Mouse (Mus musculus) induced T-regulatory cell, adult 2 months (primary cell): Measurements from ENCODE around the gene Hes6.

Experiments used
- DNase-seq: peaks from one replicate; pipeline ENCODE4 v3.0.0-alpha.2; 2012; ENCODE audit warnings: low read depth

Hes6 gene

GRCm38 (mm10) chr1:91405406-91406169, 8.2 kb downstream of the Hes6 start:
- DNase-seq, result peak; percentile 39

GRCm38 (mm10) chr1:91404976-91405375, 8.9 kb downstream of the Hes6 start:
- no peak for DNase-seq

- DNase-seq, result peak; percentile 92
Measured at GRCm38 (mm10) chr1:91398260-91399062, 15.4 kb downstream of the Hes6 start, which contains the start of gene Ilkap. Gene Ilkap (minus strand): TSS chr1:91398815.

DNA sequence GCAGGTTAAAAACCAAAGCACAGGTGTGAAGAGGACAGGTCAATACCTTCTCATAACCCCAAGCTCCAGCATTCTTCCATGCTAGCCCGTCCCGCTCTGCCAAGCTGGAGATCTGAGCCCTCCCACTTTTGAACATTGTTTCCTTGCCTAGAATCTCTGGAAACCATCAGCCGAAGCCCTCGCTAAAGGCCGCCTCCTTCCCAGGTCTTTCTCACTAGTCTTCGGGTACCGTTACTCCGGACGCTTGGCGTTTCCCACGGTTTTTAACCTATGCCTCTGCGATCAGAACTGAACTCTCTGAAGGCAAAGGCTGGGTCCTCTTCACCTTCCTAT, 15.9 kb downstream of the Hes6 start:
- DNase-seq, result no peak

- DNase-seq, result no peak
Measured at GRCm38 (mm10) chr1:91390369-91390768, 23.5 kb downstream of the Hes6 start.

GRCm38 (mm10) chr1:91381091-91381471, 32.8 kb downstream of the Hes6 start:
- DNase-seq, result no peak

- peak; percentile 83 for DNase-seq
Measured at GRCm38 (mm10) chr1:91380453-91381090, 33.3 kb downstream of the Hes6 start.

- no peak for DNase-seq
Measured at GRCm38 (mm10) chr1:91373414-91373835, 40.4 kb downstream of the Hes6 start.

DNA sequence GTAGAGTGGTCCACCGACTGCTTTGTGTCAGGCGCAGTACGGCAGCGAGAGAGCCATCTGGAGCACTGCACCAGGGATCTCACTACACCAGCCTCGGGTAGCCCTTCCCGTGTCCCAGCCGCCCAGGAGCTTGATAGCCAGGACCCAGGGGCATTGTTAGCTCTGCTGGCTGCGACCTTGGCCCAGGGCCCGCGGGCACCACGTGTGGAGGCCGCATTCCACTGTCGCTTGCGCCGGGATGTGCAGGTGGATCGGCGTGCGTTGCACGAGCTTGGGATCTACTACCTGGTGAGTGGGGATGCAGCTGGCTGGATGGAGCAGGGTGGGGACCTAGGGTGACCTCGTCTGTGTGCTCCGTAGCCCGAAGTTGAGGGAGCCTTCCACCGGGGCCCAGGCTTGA, 43.8 kb downstream of the Hes6 start:
- no peak for DNase-seq

DNA sequence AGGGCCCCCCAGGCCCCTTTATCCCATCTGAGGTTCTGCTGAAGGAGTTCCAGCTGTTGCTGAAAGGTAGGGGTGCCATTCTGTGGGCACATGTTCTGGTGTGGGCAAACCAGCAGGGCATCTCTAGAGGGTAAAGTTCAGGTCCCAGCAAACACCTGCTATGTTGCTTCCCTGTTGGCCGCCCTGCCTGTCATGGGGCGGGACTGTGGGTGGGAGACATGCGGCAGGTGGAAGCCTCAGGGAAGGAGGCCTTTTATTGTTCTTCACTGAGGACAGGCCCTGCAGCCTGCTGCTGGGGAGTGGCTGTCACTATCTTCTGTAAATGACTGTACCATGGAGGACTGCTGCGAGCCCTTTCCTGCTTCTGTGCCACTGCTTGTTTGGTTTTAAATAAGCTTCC, 44.4 kb downstream of the Hes6 start:
- no peak for DNase-seq

DNA sequence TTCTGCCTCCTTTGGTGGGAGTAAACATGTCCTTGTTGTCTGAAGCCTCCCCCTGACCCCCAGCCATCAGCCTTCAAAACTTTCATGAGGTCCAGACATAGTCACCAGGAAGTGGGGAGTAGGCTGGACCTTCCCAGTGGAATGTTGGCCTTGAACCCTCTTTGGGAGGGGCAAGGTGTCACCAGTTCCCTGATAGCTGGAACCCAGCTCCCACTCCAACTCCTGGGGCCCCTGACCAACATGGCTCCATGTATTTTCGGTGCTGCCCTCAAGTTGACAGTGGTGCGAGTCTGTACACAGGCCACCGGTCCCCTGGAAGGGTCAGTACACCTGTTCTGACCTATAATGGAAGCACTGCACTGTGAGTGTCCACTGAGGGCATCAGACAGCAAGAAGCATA, 46.5 kb downstream of the Hes6 start:
- no peak for DNase-seq

DNA sequence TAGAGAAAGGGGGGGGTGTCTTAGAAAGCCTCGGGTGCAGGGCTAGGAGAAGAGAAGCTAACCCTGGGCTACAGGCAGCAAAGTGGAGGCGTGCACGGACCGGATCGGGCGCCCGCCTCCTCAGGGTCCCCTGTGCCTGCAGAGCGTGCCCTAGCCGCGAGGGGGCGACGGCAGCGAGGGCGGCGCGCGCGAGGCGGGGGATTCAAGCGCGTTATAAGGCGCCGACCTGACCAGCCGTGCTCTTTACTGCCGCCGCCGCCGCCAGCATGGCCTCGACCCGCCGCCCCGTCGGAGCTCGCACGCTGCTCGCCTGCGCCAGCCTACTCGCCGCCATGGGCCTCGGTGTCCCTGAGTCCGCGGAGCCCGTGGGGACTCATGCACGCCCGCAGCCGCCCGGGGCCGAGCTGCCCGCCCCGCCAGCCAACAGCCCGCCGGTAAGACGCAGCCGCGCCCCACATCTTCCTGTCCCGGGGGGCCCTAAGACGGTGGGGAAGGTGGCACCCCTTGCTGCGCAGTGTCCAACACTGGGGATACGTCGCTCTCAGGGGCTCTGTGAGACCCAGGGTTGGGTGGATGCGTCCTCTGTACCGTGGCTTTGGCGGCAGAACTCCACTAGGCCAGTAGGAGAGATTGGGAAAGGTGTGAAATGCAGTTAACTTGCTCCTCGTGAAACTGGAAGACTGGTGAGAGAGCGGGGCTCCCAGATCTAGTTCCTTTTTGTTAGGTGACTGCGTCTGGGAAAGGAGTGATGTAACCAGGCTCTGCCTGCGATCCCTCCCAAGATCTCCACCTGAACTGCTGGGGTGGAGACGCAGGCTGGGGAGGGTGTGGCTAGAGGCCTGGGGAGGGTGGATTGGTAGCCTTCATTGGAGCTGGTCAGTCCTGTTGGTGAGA, 47.4 kb downstream of the Hes6 start, which contains the start of gene Erfe:
Gene Erfe, plus strand, starts transcription at position 216 of the 894 bp plus-strand sequence.
- peak; percentile 81 for DNase-seq

GRCm38 (mm10) chr1:91365816-91366214, 48.0 kb downstream of the Hes6 start:
- no peak for DNase-seq

DNA sequence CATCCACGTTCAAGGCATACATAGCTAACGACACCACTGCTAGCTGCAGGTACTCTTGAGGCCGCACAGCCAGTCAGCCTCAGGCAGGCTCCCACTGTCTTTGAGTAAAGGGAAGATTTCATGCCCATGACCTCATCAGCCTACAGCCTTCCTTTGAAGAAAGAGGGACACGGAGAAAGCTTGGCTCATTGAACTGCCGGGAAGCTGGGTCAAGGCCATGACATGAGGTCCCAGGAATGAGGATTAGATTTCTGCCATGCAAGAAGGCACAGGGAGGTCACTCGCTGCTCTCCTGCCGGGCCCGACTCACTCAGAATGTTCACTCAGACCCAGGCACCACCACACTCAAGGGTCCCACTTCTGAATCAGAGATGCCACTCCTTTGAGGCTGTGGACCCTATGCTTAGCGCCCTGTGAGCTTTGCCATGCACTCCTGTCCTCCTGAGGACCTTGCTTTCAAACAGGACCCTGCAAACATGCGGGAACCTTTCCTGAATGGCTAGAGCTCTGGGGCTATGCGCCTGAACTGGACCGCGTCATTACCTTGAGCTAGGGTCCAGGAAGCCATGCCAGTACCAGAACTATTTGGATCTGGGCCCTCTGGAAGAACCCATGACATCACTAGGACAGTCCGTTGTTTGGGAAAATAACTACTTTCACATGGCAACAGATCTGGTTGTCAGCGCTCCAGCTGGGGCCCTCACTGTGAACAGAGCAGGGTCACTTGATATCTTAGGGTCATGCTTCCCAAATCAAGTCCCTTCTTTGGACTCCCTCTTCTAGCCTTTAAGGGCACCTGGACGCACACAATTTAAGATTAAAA, 48.8 kb downstream of the Hes6 start:
- no peak for DNase-seq

DNA sequence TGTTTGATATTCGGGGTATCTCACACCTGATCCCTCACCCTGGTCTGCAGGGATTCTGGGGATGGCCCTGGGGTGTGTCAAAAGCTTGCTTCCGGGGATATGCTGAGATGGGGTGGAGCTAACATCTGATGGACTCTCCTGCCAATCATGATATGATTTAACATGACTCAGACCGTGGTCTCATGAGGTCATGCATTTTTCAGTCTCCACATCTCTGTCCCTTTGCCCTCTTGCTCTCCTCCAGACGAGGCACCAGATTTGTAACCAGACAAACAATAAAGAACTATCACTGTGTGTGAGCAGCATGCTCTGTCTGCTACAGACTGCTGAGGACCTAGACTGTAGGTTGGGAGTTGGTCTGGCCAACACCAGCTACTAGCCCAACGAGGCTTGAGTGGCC, 51.7 kb downstream of the Hes6 start:
- no peak for DNase-seq
